Mouse (Mus musculus) kidney, embryonic 14.5 days (tissue): ENCODE data around the gene Pfkfb4. TPM values are rescaled to one million over a fixed set of nuclear protein-coding genes. Genes with fewer than 3 reads are reported as not detected.
A peak's percentile ranks its signal among the peaks of the same experiment; 100 is the strongest.

Source experiments
- ATAC-seq: fragments of 200-750 bp; cut with Nextera tagmentation; 2 replicates; pipeline ENCODE4 v1.8.0; 2017; ENCODE audit warnings: moderate number of reproducible peaks, mild to moderate bottlenecking, moderate TSS enrichment, moderate library complexity; ENCODE audit not compliant: low FRiP score, low TSS enrichment
- H3K27ac ChIP-seq: fragments of 300-500 bp; sonication (generic); 2 replicates; pipeline ENCODE4 v1.5.1; 2014; ENCODE audit warnings: low read depth, mild to moderate bottlenecking, low read length, moderate library complexity, mixed read lengths
- H3K27me3 ChIP-seq: fragments of 300-500 bp; sonication (generic); 2 replicates; pipeline ENCODE4 v1.6.1; 2014; ENCODE audit warnings: mild to moderate bottlenecking, low read length; ENCODE audit not compliant: control insufficient read depth, insufficient read depth
- H3K36me3 ChIP-seq: fragments of 300-500 bp; sonication (generic); 2 replicates; pipeline ENCODE4 v1.6.1; 2014; ENCODE audit warnings: low read length, mixed read lengths; ENCODE audit not compliant: control insufficient read depth, insufficient read depth
- H3K4me1 ChIP-seq: fragments of 300-500 bp; sonication (generic); 2 replicates; pipeline ENCODE4 v1.6.1; 2014; ENCODE audit warnings: low read length, mixed read lengths; ENCODE audit not compliant: control insufficient read depth, insufficient read depth
- H3K4me2 ChIP-seq: fragments of 300-500 bp; sonication (generic); replicated peaks from 2 replicates; pipeline ENCODE4 v1.6.1; 2014; ENCODE audit warnings: low read depth, mild to moderate bottlenecking, low read length
- H3K4me3 ChIP-seq: fragments of 300-500 bp; sonication (generic); 2 replicates; pipeline ENCODE4 v1.5.1; 2014; ENCODE audit warnings: mild to moderate bottlenecking, low read length
- H3K9ac ChIP-seq: fragments of 300-500 bp; sonication (generic); 2 replicates; pipeline ENCODE4 v1.6.1; 2014; ENCODE audit warnings: low read depth, mild to moderate bottlenecking, low read length, moderate library complexity
- H3K9me3 ChIP-seq: fragments of 300-500 bp; sonication (generic); 2 replicates; pipeline ENCODE4 v1.6.1; 2016; ENCODE audit warnings: low read length; ENCODE audit not compliant: control insufficient read depth
- WGBS: fragments of 180-500 bp; shearing (Covaris S2); extraction: QIAGEN DNeasy Blood & Tissue Kit; methylation state at CpG from one replicate; pipeline ENCODE4 v1.1.7; 2014; 5-methylcytosine and 5-hydroxymethylcytosine counted together
- polyA plus RNA-seq: library from polyadenylated mRNA; unstranded; fragments of >200 nt; fragmentation: Nextera tagmentation; extraction: Ambion mirVana; gene quantifications from 2 replicates; pipeline ENCODE4 v1.2.1, GENCODE M21; 2014

Pfkfb4 gene
- polyA plus RNA-seq, 1 experiment from 2014 or later: 10.1 TPM

GRCm38 (mm10) chr9:109049996-109050673 lies 58.6 kb downstream of the Pfkfb4 start:
- peaks cover 7% of the 10 kb centered on the region; the same call in 1 of the 2 replicates for H3K36me3 ChIP-seq
- no peak overlapping the region for H3K4me3 ChIP-seq
- H3K4me1 ChIP-seq: peaks cover 6% of the 10 kb centered on the region; the same call in 1 of the 2 replicates
- no peaks in the 10 kb centered on the region for H3K9me3 ChIP-seq
- H3K27me3 ChIP-seq: no peaks in the 10 kb centered on the region
- 82% methylated on average over 9 of the region's 9 CpGs for WGBS
- no peak for ATAC-seq
- no peak overlapping the region for H3K27ac ChIP-seq
- H3K9ac ChIP-seq: no peak overlapping the region
- no peak overlapping the region for H3K4me2 ChIP-seq

DNA sequence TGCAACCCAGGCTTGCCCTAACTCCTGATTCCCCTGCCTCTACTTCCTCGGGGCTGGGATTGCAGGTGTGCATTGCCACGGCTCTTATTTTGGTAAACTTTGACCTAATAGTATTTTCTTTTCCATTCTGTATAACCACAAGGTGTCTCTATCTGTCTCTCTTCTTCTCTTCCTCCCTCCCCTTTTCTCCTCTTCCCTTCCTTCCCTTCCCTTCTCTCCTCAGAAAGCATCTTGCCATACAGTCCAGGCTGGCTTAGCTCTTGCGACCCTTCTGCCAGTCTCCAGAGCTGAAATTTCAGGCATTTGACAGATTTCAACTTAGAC lies 59.1 kb downstream of the Pfkfb4 start:
- H3K27ac ChIP-seq: no peak overlapping the region
- peaks cover 7% of the 10 kb centered on the region; the same call in 1 of the 2 replicates for H3K36me3 ChIP-seq
- ATAC-seq: no peak
- H3K4me3 ChIP-seq: no peak overlapping the region
- H3K9me3 ChIP-seq: no peaks in the 10 kb centered on the region
- H3K4me2 ChIP-seq: no peak overlapping the region
- no peaks in the 10 kb centered on the region for H3K27me3 ChIP-seq
- H3K4me1 ChIP-seq: peaks cover 11% of the 10 kb centered on the region; the same call in 1 of the 2 replicates
- no peak overlapping the region for H3K9ac ChIP-seq
- 69% methylated on average over 3 of the region's 3 CpGs for WGBS

GRCm38 (mm10) chr9:109051011-109051501 lies 59.5 kb downstream of the Pfkfb4 start:
- H3K4me3 ChIP-seq: no peak overlapping the region
- 90% methylated on average over 13 of the region's 13 CpGs for WGBS
- ATAC-seq: no peak
- H3K9me3 ChIP-seq: no peaks in the 10 kb centered on the region
- no peak overlapping the region for H3K9ac ChIP-seq
- H3K4me1 ChIP-seq: peaks cover 11% of the 10 kb centered on the region; the same call in 1 of the 2 replicates
- H3K36me3 ChIP-seq: peaks cover 9% of the 10 kb centered on the region; the same call in 1 of the 2 replicates
- H3K27ac ChIP-seq: no peak overlapping the region
- H3K4me2 ChIP-seq: no peak overlapping the region
- H3K27me3 ChIP-seq: no peaks in the 10 kb centered on the region

GRCm38 (mm10) chr9:109051651-109052489 lies 60.3 kb downstream of the Pfkfb4 start:
- peaks cover 15% of the 10 kb centered on the region; the same call in 1 of the 2 replicates for H3K36me3 ChIP-seq
- WGBS: 90% methylated on average over 10 of the region's 10 CpGs

DNA sequence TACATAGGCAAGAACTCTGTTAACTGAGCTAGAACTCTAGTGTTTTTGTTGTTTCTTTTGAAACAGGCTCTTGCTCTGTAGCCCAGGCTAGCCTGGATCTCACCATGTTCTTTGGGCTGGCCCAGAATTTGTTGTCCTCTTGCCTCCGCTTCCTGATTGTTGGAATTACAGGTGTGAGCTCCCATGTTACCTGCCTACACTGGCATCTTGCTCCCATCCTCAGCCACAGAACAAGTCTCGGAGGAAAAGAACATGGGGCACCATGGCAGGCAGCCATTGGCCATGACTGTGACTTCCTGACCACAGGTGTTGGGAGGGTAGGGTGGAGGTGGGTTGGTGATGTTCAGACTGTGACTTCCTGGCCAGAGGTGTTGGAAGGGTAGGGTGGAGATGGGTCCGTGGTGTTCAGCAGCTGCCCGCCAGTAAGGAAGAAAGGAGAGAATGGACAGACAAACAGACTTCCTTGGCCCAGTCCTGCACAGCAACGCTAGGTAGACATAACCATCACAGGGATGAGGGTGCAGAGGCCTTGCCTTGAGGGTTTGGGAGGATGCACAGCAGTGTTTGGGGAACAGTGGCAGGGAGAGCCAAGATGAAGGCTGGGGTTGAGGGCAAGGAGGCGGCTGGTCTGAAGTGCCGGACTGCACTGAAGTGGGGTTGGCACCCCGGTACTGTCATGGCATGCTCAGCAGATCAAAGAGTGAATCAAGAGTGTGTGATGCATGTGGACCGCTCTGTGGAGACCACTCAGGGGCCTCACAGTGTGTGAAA lies 61.1 kb downstream of the Pfkfb4 start:
- Histone ChIP-seq H3K36me3 (peaks cover 23% of the 10 kb centered on the region), H3K27me3 (no peaks in the 10 kb centered on the region), H3K9ac (no peak overlapping the region), H3K9me3 (no peaks in the 10 kb centered on the region), H3K4me3 (no peak overlapping the region), H3K27ac (no peak overlapping the region), H3K4me1 (peaks cover 11% of the 10 kb centered on the region; the same call in 1 of the 2 replicates), H3K4me2 (no peak overlapping the region)
- no peak for ATAC-seq
- WGBS: 83% methylated on average over 9 of the region's 9 CpGs

More at GRCm38 (mm10) chr9:109051651-109052489, 60.3 kb downstream of the Pfkfb4 start:
- no peak overlapping the region for H3K4me2 ChIP-seq
- no peak overlapping the region for H3K9ac ChIP-seq
- no peaks in the 10 kb centered on the region for H3K27me3 ChIP-seq
- H3K27ac ChIP-seq: no peak overlapping the region
- peaks cover 11% of the 10 kb centered on the region; the same call in 1 of the 2 replicates for H3K4me1 ChIP-seq
- H3K9me3 ChIP-seq: no peaks in the 10 kb centered on the region
- ATAC-seq: no peak
- no peak overlapping the region for H3K4me3 ChIP-seq

DNA sequence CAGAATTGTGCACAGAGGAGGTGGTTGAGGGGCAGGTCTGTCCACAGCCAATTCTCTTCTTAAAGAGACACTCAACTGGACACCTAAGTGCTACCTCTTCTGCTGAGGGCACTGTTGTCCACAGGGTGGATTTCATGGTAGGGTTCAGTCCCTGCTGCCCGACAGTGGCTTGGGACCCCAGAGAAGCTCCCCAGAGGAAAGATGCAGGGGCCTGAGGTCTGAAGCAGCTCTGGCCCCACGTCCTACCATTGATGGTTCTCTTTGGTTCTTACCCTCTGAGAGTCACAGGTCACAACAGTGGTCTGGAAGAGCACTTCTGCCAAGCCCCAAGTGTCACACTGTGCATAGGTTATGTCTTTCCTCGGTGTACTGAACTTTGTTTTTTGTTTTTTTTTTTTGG lies 61.8 kb downstream of the Pfkfb4 start:
- 88% methylated on average over 3 of the region's 3 CpGs for WGBS
- H3K36me3 ChIP-seq: peaks cover 28% of the 10 kb centered on the region
- no peak for ATAC-seq

DNA sequence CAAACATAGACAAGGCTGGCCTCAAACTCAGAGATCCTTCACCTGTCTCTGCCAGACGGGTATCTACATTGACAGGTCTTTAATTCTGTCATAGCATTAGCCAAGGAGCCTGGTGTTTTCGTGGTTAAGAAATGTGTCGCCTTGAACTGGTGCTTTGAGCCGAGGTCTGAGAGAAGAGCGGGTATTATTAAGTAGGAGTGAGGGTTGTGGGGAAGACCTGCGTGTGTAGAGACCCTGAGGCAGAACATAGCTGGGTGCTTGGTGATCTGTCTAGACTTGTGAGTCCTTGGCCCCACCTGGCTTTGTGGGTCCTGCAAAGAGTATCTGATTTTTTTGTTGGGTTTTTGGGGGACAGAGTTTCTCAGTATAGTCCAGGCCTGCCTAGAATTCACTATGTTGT lies 62.3 kb downstream of the Pfkfb4 start:
- no peaks in the 10 kb centered on the region for H3K9me3 ChIP-seq
- H3K36me3 ChIP-seq: peaks cover 30% of the 10 kb centered on the region
- H3K4me1 ChIP-seq: peaks cover 13% of the 10 kb centered on the region; the same call in 1 of the 2 replicates
- no peak overlapping the region for H3K9ac ChIP-seq
- no peak overlapping the region for H3K4me3 ChIP-seq
- ATAC-seq: no peak
- 79% methylated on average over 6 of the region's 6 CpGs for WGBS
- H3K27me3 ChIP-seq: no peaks in the 10 kb centered on the region
- no peak overlapping the region for H3K27ac ChIP-seq
- no peak overlapping the region for H3K4me2 ChIP-seq

More for the DNA sequence above, 61.8 kb downstream of the Pfkfb4 start:
- H3K27me3 ChIP-seq: no peaks in the 10 kb centered on the region
- no peak overlapping the region for H3K27ac ChIP-seq
- H3K4me1 ChIP-seq: peaks cover 11% of the 10 kb centered on the region; the same call in 1 of the 2 replicates
- no peaks in the 10 kb centered on the region for H3K9me3 ChIP-seq
- no peak overlapping the region for H3K4me3 ChIP-seq
- H3K4me2 ChIP-seq: no peak overlapping the region
- no peak overlapping the region for H3K9ac ChIP-seq

- H3K9me3 ChIP-seq: no peaks in the 10 kb centered on the region
- H3K36me3 ChIP-seq: peaks cover 27% of the 10 kb centered on the region
- H3K4me2 ChIP-seq: peak overlapping the region; percentile 49
- H3K27ac ChIP-seq: peak overlapping the region; percentile 62
- H3K4me3 ChIP-seq: peak overlapping the region; percentile 26
- no peaks in the 10 kb centered on the region for H3K27me3 ChIP-seq
- H3K9ac ChIP-seq: peak overlapping the region; percentile 45; the same call in 1 of the 2 replicates
- WGBS: 0% methylated on average over 7 of the region's 7 CpGs
- peaks cover 16% of the 10 kb centered on the region; the same call in 1 of the 2 replicates for H3K4me1 ChIP-seq
- ATAC-seq: peak; percentile 79
Measured at GRCm38 (mm10) chr9:109054712-109055111, 63.1 kb downstream of the Pfkfb4 start.
